Mouse (Mus musculus) CH12.LX (cell line): ENCODE measurements around the gene Brd3. TPM values are rescaled to one million over a fixed set of nuclear protein-coding genes. Genes with fewer than 3 reads are reported as not detected.

ENCODE experiments used
- DNase-seq: peaks from one replicate; pipeline ENCODE4 v3.0.0-alpha.2; 2013; ENCODE audit errors: extremely low read depth
- H3K27ac ChIP-seq: 2 replicates; pipeline ENCODE4 v1.5.1; 2012; ENCODE audit warnings: low read depth, mild to moderate bottlenecking, control low read depth, moderate library complexity; ENCODE audit not compliant: insufficient read depth
- H3K27me3 ChIP-seq: replicated peaks from 2 replicates; pipeline ENCODE3; 2012; ENCODE audit warnings: inconsistent platforms
- H3K36me3 ChIP-seq, 2 experiments: replicated peaks in 1 of 2; 2 replicates each; pipeline versions ENCODE3 to v1.6.1; 2012; ENCODE audit warnings: inconsistent platforms in 1 of 2, low read length in 1 of 2, mild to moderate bottlenecking in 1 of 2, mixed read lengths in 1 of 2, moderate library complexity in 1 of 2; ENCODE audit not compliant: control insufficient read depth in 1 of 2, insufficient read depth in 1 of 2
- H3K4me1 ChIP-seq, 2 experiments: 2 replicates each; pipeline ENCODE4 v1.6.1; 2012; ENCODE audit warnings: inconsistent platforms in 1 of 2, moderate library complexity in 1 of 2; ENCODE audit not compliant: insufficient read depth in 2 of 2, control insufficient read depth in 1 of 2
- H3K4me2 ChIP-seq: 2 replicates; pipeline ENCODE4 v1.6.1; 2012; ENCODE audit warnings: low read depth, mild to moderate bottlenecking, control low read depth; ENCODE audit not compliant: poor library complexity, insufficient read depth, severe bottlenecking
- H3K4me3 ChIP-seq, 3 experiments: fragments of 150-350 bp in 1 of 3; sonication (generic) in 1 of 3; replicated peaks in 1 of 3; 2 replicates each; pipeline versions ENCODE3 to v1.5.1; 2011 to 2012; ENCODE audit warnings: low read depth in 2 of 3, low read length in 2 of 3, mild to moderate bottlenecking in 2 of 3, moderate library complexity in 2 of 3, control low read depth in 1 of 3, improper control_type of control experiment in 1 of 3, inconsistent platforms in 1 of 3, mixed read lengths in 1 of 3; ENCODE audit not compliant: poor library complexity in 1 of 3
- H3K79me2 ChIP-seq: replicated peaks from 2 replicates; pipeline ENCODE4 v1.6.1; 2012; ENCODE audit warnings: mild to moderate bottlenecking, moderate library complexity; ENCODE audit not compliant: control insufficient read depth, poor library complexity, insufficient read depth, severe bottlenecking; ENCODE audit errors: extremely low read depth
- H3K9ac ChIP-seq: 2 replicates; pipeline ENCODE4 v1.6.1; 2012; ENCODE audit warnings: low read depth, mild to moderate bottlenecking, control low read depth, moderate library complexity; ENCODE audit not compliant: insufficient read depth
- H3K9me3 ChIP-seq: replicated peaks from 2 replicates; pipeline ENCODE3; 2012; ENCODE audit warnings: low read length, inconsistent platforms, mixed read lengths
- BHLHE40 ChIP-seq: IDR thresholded peaks from 2 replicates; pipeline ENCODE4 v1.6.1; 2011; ENCODE audit warnings: mild to moderate bottlenecking, low read depth, low read length, improper control_type of control experiment
- CHD1 ChIP-seq: IDR thresholded peaks from 2 replicates; pipeline ENCODE4 v1.6.1; 2012; ENCODE audit warnings: low read depth, low read length, improper control_type of control experiment, inconsistent platforms
- E2F4 ChIP-seq: IDR thresholded peaks from 2 replicates; pipeline ENCODE4 v1.6.1; 2011; ENCODE audit warnings: low read depth, low read length, improper control_type of control experiment; ENCODE audit not compliant: insufficient replicate concordance
- EP300 ChIP-seq: IDR thresholded peaks from 2 replicates; pipeline ENCODE4 v1.6.1; 2011; ENCODE audit warnings: low read length, improper control_type of control experiment
- ETS1 ChIP-seq: conservative IDR thresholded peaks from 2 replicates; pipeline ENCODE4 v1.6.1; 2012; ENCODE audit warnings: low read depth, mild to moderate bottlenecking, inconsistent platforms, low read length, improper control_type of control experiment, moderate library complexity
- GABPA ChIP-seq: IDR thresholded peaks from 2 replicates; pipeline ENCODE4 v1.6.1; 2012; ENCODE audit warnings: low read depth, low read length, improper control_type of control experiment, inconsistent platforms; ENCODE audit not compliant: insufficient replicate concordance
- JUN ChIP-seq: IDR thresholded peaks from 2 replicates; pipeline ENCODE4 v1.6.1; 2011; ENCODE audit warnings: low read depth, mild to moderate bottlenecking, low read length, improper control_type of control experiment, moderate library complexity; ENCODE audit not compliant: insufficient read depth
- JUND ChIP-seq: conservative IDR thresholded peaks from 2 replicates; pipeline ENCODE4 v1.6.1; 2011; ENCODE audit warnings: low read depth, low read length, improper control_type of control experiment
- MAFK ChIP-seq: IDR thresholded peaks from 2 replicates; pipeline ENCODE4 v1.6.1; 2011; ENCODE audit warnings: low read length, improper control_type of control experiment; ENCODE audit not compliant: insufficient replicate concordance
- MAX ChIP-seq: IDR thresholded peaks from 2 replicates; pipeline ENCODE4 v1.6.1; 2011; ENCODE audit warnings: low read length, improper control_type of control experiment
- MAZ ChIP-seq: IDR thresholded peaks from 2 replicates; pipeline ENCODE4 v1.6.1; 2012; ENCODE audit warnings: low read depth, mild to moderate bottlenecking, inconsistent platforms, low read length, improper control_type of control experiment, moderate library complexity
- MXI1 ChIP-seq: IDR thresholded peaks from 2 replicates; pipeline ENCODE4 v1.6.1; 2011; ENCODE audit warnings: mild to moderate bottlenecking, low read depth, low read length, improper control_type of control experiment
- MYC ChIP-seq: IDR thresholded peaks from 2 replicates; pipeline ENCODE4 v1.6.1; 2011; ENCODE audit warnings: low read depth, mild to moderate bottlenecking, improper control_type of control experiment, low read length
- NELFE ChIP-seq: IDR thresholded peaks from 2 replicates; pipeline ENCODE4 v1.6.1; 2011; ENCODE audit warnings: low read depth, low read length, improper control_type of control experiment
- NRF1 ChIP-seq: IDR thresholded peaks from 2 replicates; pipeline ENCODE4 v1.6.1; 2014; ENCODE audit warnings: low read depth, mild to moderate bottlenecking, inconsistent platforms, low read length, improper control_type of control experiment, moderate library complexity
- PAX5 ChIP-seq: IDR thresholded peaks from 2 replicates; pipeline ENCODE4 v1.6.1; 2012; ENCODE audit warnings: low read length, inconsistent platforms, mixed read lengths
- POLR2A ChIP-seq: IDR thresholded peaks from 2 replicates; pipeline ENCODE4 v1.6.1; 2011; ENCODE audit warnings: low read depth, mild to moderate bottlenecking, improper control_type of control experiment, low read length
- POLR2AphosphoS2 ChIP-seq: IDR thresholded peaks from 2 replicates; pipeline ENCODE4 v1.6.1; 2011; ENCODE audit warnings: low read depth, low read length, improper control_type of control experiment
- RAD21 ChIP-seq: IDR thresholded peaks from 2 replicates; pipeline ENCODE4 v1.6.1; 2011; ENCODE audit warnings: low read depth, mild to moderate bottlenecking, low read length, improper control_type of control experiment, moderate library complexity
- RCOR1 ChIP-seq: conservative IDR thresholded peaks from 2 replicates; pipeline ENCODE4 v1.6.1; 2012; ENCODE audit warnings: low read depth, mild to moderate bottlenecking, inconsistent platforms, low read length, improper control_type of control experiment
- SIN3A ChIP-seq: IDR thresholded peaks from 2 replicates; pipeline ENCODE4 v1.6.1; 2012; ENCODE audit warnings: low read length, improper control_type of control experiment, inconsistent platforms
- SMC3 ChIP-seq: IDR thresholded peaks from 2 replicates; pipeline ENCODE4 v1.6.1; 2011; ENCODE audit warnings: low read depth, low read length, improper control_type of control experiment
- TBP ChIP-seq: conservative IDR thresholded peaks from 2 replicates; pipeline ENCODE4 v1.6.1; 2011; ENCODE audit warnings: low read depth, low read length, improper control_type of control experiment
- TCF12 ChIP-seq: IDR thresholded peaks from 2 replicates; pipeline ENCODE4 v1.6.1; 2014; ENCODE audit warnings: low read depth, mild to moderate bottlenecking, inconsistent platforms, low read length, improper control_type of control experiment
- USF1 ChIP-seq: IDR thresholded peaks from 2 replicates; pipeline ENCODE4 v1.6.1; 2014; ENCODE audit warnings: low read depth, mild to moderate bottlenecking, inconsistent platforms, low read length, improper control_type of control experiment
- USF2 ChIP-seq: conservative IDR thresholded peaks from 2 replicates; pipeline ENCODE4 v1.6.1; 2011; ENCODE audit warnings: low read depth, low read length, improper control_type of control experiment
- ZC3H11A ChIP-seq: IDR thresholded peaks from 2 replicates; pipeline ENCODE4 v1.6.1; 2012; ENCODE audit warnings: low read depth, mild to moderate bottlenecking, inconsistent platforms, low read length, improper control_type of control experiment
- ZNF384 ChIP-seq: IDR thresholded peaks from 2 replicates; pipeline ENCODE4 v1.6.1; 2012; ENCODE audit warnings: low read depth, low read length, improper control_type of control experiment, inconsistent platforms
- dilution Hi-C: fragments of 300-500 bp; cut with MboI; formaldehyde crosslinking; loops from 2 replicates; pipeline ENCODE4 v1.14.3; 2020; ENCODE audit warnings: low sequenced_read_pairs; ENCODE audit not compliant: extremely low pct_unique_long_range_greater_than_20kb, extremely low pct_ligation_motif_present
- in situ Hi-C: fragments of 300-500 bp; cut with MboI; formaldehyde crosslinking; loops from 3 replicates; pipeline ENCODE4 v1.14.3; 2019; ENCODE audit warnings: low sequenced_read_pairs, low pct_ligation_motif_present, low pct_unique_long_range_greater_than_20kb, mixed read lengths
- polyA plus RNA-seq: library from polyadenylated mRNA; unstranded; fragments of >175 nt; gene quantifications from 2 replicates; pipeline ENCODE4 v1.2.1, GENCODE M21; 2012; ENCODE audit warnings: low read depth; ENCODE audit not compliant: insufficient read length
- total RNA-seq, 2 experiments: library from RNA; depleted of rRNA; stranded (reverse); fragments of 300-350 nt in 1 of 2; fragments of >200 nt in 1 of 2; gene quantifications; 2 replicates each; pipeline ENCODE4 v1.2.3; 2012 to 2014

The Brd3 gene
- total and polyA plus RNA-seq, 3 experiments = 2.5 to 17.1 (median 6.6) TPM

- H3K4me2 ChIP-seq = peak overlapping the region; percentile 72
- H3K27me3 ChIP-seq = no peaks in the 10 kb centered on the region
- H3K27ac ChIP-seq = no peak overlapping the region
- H3K9me3 ChIP-seq = peaks cover 4% of the 10 kb centered on the region
- peaks cover 27% of the 10 kb centered on the region for H3K79me2 ChIP-seq
- TF ChIP-seq E2F4 = no peak
- TF ChIP-seq MXI1 = no peak
- no peak for TF ChIP-seq JUND
- TF ChIP-seq EP300 = no peak
- TF ChIP-seq ZC3H11A = no peak
- TF ChIP-seq GABPA = no peak
- no peak for TF ChIP-seq USF2
- TF ChIP-seq ETS1 = no peak
- TF ChIP-seq, all 38 proteins: peak for 0
- in situ Hi-C loops (no loop called here), dilution Hi-C loops (no loop called here)
- Histone ChIP-seq H3K9ac (peak overlapping the region; percentile 57), H3K36me3 (peaks cover 20 to 33% of the 10 kb centered on the region in 2 experiments), H3K4me3 (peak overlapping the region; percentile 76 to 95 (median 86)), H3K4me1 (peaks cover 16 to 25% of the 10 kb centered on the region in 2 experiments)
- DNase-seq = peak; percentile 12
These were observed 8.1 kb upstream of the Brd3 start for GRCm38 (mm10) chr2:27515341-27516166.

GRCm38 (mm10) chr2:27514639-27515328 lies 7.3 kb upstream of the Brd3 start, which contains the start of gene Wdr5:
Wdr5 (plus strand) TSS chr2:27515157.
- Histone ChIP-seq H3K36me3 (peaks cover 12 to 25% of the 10 kb centered on the region in 2 experiments), H3K9ac (peak within 1 kb of the TSS; percentile 57), H3K4me3 (peak within 1 kb of the TSS; percentile 76 to 95 (median 86)), H3K79me2 (peaks cover 27% of the 10 kb centered on the region), H3K27ac (peak within 1 kb of the TSS; percentile 51; the same call in 1 of the 2 replicates), H3K9me3 (peaks cover 4% of the 10 kb centered on the region), H3K4me1 (peaks cover 16 to 25% of the 10 kb centered on the region in 2 experiments), H3K27me3 (no peaks in the 10 kb centered on the region), H3K4me2 (peak within 1 kb of the TSS; percentile 72)
- peak; percentile 91 for DNase-seq
- in situ Hi-C loops = no loop called here
- dilution Hi-C loops = no loop called here
- TF ChIP-seq ZNF384 (no peak), ZC3H11A (no peak), RAD21 (no peak), ETS1 (no peak), POLR2A (peak; percentile 80), TBP (peak; percentile 90), GABPA (no peak), USF2 (no peak), SIN3A (peak; percentile 58), CHD1 (no peak), JUN (no peak), NELFE (peak; percentile 82), SMC3 (peak; percentile 14), TCF12 (peak; percentile 72), NRF1 (peak; percentile 89), RCOR1 (no peak), MAFK (no peak), PAX5 (no peak), USF1 (no peak), POLR2AphosphoS2 (no peak), MAZ (0 out of 2 replicates have a peak, but pooled peaks have one; percentile 59), JUND (no peak), EP300 (no peak), E2F4 (no peak), BHLHE40 (peak; percentile 40; the same call in 1 of the 2 replicates), MYC (peak; percentile 83; the same call in 1 of the 2 replicates), MAX (peak; percentile 74)
